Mouse (Mus musculus): Measurements from ENCODE around the gene Iqcf1. TPM values are rescaled to one million over a fixed set of nuclear protein-coding genes. Genes with fewer than 3 reads are reported as not detected.

The Iqcf1 gene
- total RNA-seq, 2 experiments from 2014 or later, result not detected

DNA sequence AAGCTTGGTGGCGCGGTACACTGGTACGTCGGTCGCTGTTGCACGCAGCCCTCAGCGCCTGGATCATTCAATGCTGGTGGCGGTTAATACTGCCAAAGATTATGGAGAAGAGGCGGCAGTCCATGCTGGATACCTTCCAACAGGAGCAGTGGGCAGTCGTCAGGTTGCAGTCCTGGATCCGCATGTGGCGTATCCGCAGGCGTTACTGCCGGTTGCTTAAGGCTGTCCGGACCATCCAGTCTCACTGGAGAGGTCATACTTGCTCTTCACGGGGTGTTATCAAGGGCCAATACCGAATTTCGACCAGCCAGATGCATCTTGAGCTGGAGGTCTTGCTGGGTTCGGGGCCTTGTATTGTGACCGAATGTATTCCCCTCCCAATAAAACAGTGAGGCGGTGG is 2.1 kb downstream of the Iqcf1 start:
- intact Hi-C loops (cut with DNase I), result no loop called here
- Histone ChIP-seq H3K4me3 (no peak overlapping the region), H3K27ac (no peak overlapping the region)
- no peak for DNase-seq (ENCODE audit: extremely low spot score in 1 of 2, low spot score in 2 of 2)
- TF ChIP-seq CTCF (IDR thresholded peaks at IDR 0.05), result no peak

DNA sequence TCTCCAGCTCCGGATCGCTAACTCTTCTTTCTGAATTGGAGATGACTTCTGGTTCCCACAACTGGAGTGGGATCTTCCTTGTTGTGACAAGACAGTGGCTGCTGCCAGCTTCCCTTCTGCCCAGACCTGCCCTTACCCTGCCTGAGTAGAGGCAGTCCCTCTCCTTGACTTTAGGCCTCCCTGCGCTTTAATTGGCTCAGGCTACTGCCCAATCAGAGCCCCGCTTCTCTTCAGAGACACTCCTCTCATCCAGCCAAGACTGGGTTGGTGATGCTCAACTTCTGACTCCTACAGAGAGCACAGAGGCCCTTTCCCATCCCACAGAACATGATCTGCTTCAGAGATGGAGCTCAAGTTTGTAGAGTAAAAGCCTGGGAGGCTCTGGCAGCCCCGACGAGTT is 4.5 kb downstream of the Iqcf1 start:
- DNase-seq (ENCODE audit: extremely low spot score in 1 of 2, low spot score in 2 of 2), result no peak
- TF ChIP-seq CTCF (IDR thresholded peaks at IDR 0.05), result no peak
- H3K4me3 ChIP-seq, result no peak overlapping the region
- intact Hi-C loops (cut with DNase I), result no loop called here
- no peak overlapping the region for H3K27ac ChIP-seq

GRCm38 (mm10) chr9:106509356-106509755 is 9.6 kb downstream of the Iqcf1 start:
- DNase-seq (ENCODE audit: extremely low spot score in 1 of 2, low spot score in 2 of 2), result no peak
- intact Hi-C loops (cut with DNase I), result no loop called here
- no peak for TF ChIP-seq CTCF (IDR thresholded peaks at IDR 0.05)

GRCm38 (mm10) chr9:106512729-106513450 is 13.1 kb downstream of the Iqcf1 start:
- Histone ChIP-seq H3K27ac (no peak overlapping the region), H3K4me3 (no peak overlapping the region)
- DNase-seq (ENCODE audit: extremely low spot score in 1 of 2, low spot score in 2 of 2), result no peak
- TF ChIP-seq CTCF (IDR thresholded peaks at IDR 0.05), result no peak
- intact Hi-C loops (cut with DNase I), result no loop called here

More at GRCm38 (mm10) chr9:106509356-106509755, 9.6 kb downstream of the Iqcf1 start:
- H3K4me3 ChIP-seq, result no peak overlapping the region
- no peak overlapping the region for H3K27ac ChIP-seq

DNA sequence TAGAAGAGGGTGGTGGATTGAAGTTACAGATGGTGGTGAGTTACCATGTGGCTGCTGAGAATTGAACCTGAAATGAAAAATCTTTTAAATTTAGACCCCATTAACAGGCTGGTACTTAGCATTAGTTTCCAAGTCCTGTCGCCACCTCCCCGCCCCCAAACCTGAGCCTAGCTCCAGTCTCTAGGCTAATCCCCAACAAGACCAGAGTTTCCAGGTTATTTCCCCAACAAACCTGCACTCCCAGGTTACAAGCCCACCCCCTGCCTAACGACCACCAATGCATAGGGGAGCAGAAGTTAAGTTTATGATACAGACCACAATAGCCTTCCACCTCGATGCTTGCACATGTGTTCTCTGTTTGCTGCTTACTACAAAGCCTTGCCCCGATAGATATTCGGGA is 13.8 kb downstream of the Iqcf1 start:
- no peak for DNase-seq (ENCODE audit: extremely low spot score in 1 of 2, low spot score in 2 of 2)
- Histone ChIP-seq H3K4me3 (no peak overlapping the region), H3K27ac (no peak overlapping the region)
- intact Hi-C loops (cut with DNase I), result no loop called here
- TF ChIP-seq CTCF (IDR thresholded peaks at IDR 0.05), result no peak

GRCm38 (mm10) chr9:106514273-106514672 is 14.5 kb downstream of the Iqcf1 start, which contains the start of gene Iqcf5:
Gene Iqcf5, plus strand, starts transcription at chr9:106514573.
- DNase-seq (ENCODE audit: extremely low spot score in 1 of 2, low spot score in 2 of 2), result no peak
- no peak within 1 kb of the TSS for H3K27ac ChIP-seq
- TF ChIP-seq CTCF (IDR thresholded peaks at IDR 0.05), result no peak
- H3K4me3 ChIP-seq, result no peak within 1 kb of the TSS
- intact Hi-C loops (cut with DNase I), result no loop called here

DNA sequence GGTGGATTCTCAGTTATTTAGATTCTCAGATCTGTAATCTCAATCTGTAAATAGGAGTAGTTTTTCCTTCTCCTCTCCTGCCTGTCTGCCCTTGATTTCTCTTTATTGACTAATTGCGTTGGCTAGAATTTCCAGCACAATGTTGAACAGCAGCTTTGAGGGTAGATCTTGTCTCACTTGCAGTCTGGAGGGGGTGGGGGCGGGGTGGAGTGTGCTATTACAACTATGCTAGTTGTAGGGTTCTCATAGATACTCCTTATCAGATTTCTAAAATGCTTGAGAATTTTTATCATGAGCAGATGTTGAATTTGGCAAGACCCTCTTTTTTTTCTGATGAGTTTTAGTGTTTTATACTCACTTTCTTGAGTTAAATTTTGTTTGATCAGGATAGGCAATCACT is 19.7 kb downstream of the Iqcf1 start:
- TF ChIP-seq CTCF (IDR thresholded peaks at IDR 0.05), result no peak
- H3K27ac ChIP-seq, result no peak overlapping the region
- DNase-seq (ENCODE audit: extremely low spot score in 1 of 2, low spot score in 2 of 2), result no peak
- intact Hi-C loops (cut with DNase I), result no loop called here
- H3K4me3 ChIP-seq, result no peak overlapping the region

- Histone ChIP-seq H3K27ac (no peak overlapping the region), H3K4me3 (no peak overlapping the region)
- TF ChIP-seq CTCF (IDR thresholded peaks at IDR 0.05), result no peak
- no peak for DNase-seq (ENCODE audit: extremely low spot score in 1 of 2, low spot score in 2 of 2)
- intact Hi-C loops (cut with DNase I), result loop anchor here (10.0 kb wide), 1 partner anchor 295 kb away; no protein-coding TSS in a partner anchor
These were observed 20.1 kb downstream of the Iqcf1 start for GRCm38 (mm10) chr9:106519909-106520308.

- Histone ChIP-seq H3K4me3 (no peak overlapping the region), H3K27ac (no peak overlapping the region)
- peak; percentile 98 for TF ChIP-seq CTCF (IDR thresholded peaks at IDR 0.05)
- DNase-seq (ENCODE audit: extremely low spot score in 1 of 2, low spot score in 2 of 2), result peak; percentile 18 to 28
- intact Hi-C loops (cut with DNase I), result loop anchor here (5.0 kb wide), 1 partner anchor 50 kb away; no protein-coding TSS in a partner anchor
These were observed 32.1 kb downstream of the Iqcf1 start for GRCm38 (mm10) chr9:106531833-106532232.

DNA sequence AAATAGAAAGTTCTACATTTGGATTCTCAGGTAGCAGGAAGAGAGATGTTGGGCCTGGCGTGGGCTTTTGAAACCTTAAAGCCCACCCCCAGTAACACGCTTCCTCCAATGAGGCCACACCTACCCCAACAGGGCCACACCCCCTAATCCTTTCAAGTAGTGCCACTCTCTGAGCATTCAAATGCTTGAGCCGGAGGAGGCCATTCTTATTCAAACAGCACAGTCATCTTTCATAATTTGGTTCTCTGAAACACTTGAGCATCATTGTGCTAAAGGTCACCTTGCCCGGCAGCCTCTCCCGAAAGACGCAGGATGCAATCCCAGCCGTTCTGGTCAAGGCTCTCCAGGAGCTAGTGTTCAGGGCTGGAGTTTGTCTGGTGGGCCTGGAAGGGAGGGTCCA is 34.5 kb downstream of the Iqcf1 start:
- no peak for TF ChIP-seq CTCF (IDR thresholded peaks at IDR 0.05)
- Histone ChIP-seq H3K4me3 (no peak overlapping the region), H3K27ac (peak overlapping the region; percentile 59)
- no peak for DNase-seq (ENCODE audit: extremely low spot score in 1 of 2, low spot score in 2 of 2)
- intact Hi-C loops (cut with DNase I), result loop anchor here (2.0 to 5.0 kb wide), 3 partner anchors 48 to 109 kb away; no protein-coding TSS in a partner anchor

- H3K27ac ChIP-seq, result peak overlapping the region; percentile 59; the same call in 1 of the 2 replicates
- no peak overlapping the region for H3K4me3 ChIP-seq
- intact Hi-C loops (cut with DNase I), result loop anchor here (2.0 to 5.0 kb wide), 3 partner anchors 47 to 108 kb away; no protein-coding TSS in a partner anchor
- peak in 1 of 2 experiments; percentile 23 for DNase-seq (ENCODE audit: extremely low spot score in 1 of 2, low spot score in 2 of 2)
- TF ChIP-seq CTCF (IDR thresholded peaks at IDR 0.05), result no peak
These were observed 35.2 kb downstream of the Iqcf1 start for GRCm38 (mm10) chr9:106534975-106535374.

Other genes with a start within 250 kb of the Iqcf1 start
- gene Poc1a, start 218.9 kb upstream of the Iqcf1 start, total RNA-seq (2021), result 10 to 100 TPM; 18.6 to 19.6 TPM
- 100 to 1,000 TPM; 105 to 115 TPM for gene Dusp7, start 131.3 kb upstream of the Iqcf1 start, total RNA-seq (2021)
- gene Rpl29, start 70.5 kb upstream of the Iqcf1 start, total RNA-seq (2021), result 100 to 1,000 TPM; 273 to 308 TPM
- 10 to 100 TPM; 16.0 to 18.7 TPM for gene Acy1, start 61.6 kb upstream of the Iqcf1 start, total RNA-seq (2021)
- gene Abhd14b, start 52.5 kb upstream of the Iqcf1 start, total RNA-seq (2021), result 10 to 100 TPM; 12.2 to 14.1 TPM
- gene Abhd14a, start 52.3 kb upstream of the Iqcf1 start, total RNA-seq (2021), result 10 to 100 TPM; 38.4 to 38.6 TPM
- 100 to 1,000 TPM; 202 to 207 TPM for gene Pcbp4, start 46.7 kb upstream of the Iqcf1 start, total RNA-seq (2021)
- gene Gpr62, start 34.0 kb upstream of the Iqcf1 start, total RNA-seq (2021), result 1 to 10 TPM; 7.4 to 7.6 TPM
- 10 to 100 TPM; 35.4 to 38.3 TPM for gene Rrp9, start 24.0 kb upstream of the Iqcf1 start, total RNA-seq (2021)
- 1 to 10 TPM; 4.4 to 4.9 TPM for gene Parp3, start 23.0 kb upstream of the Iqcf1 start, total RNA-seq (2021)
- not detected for gene Iqcf5, start 14.6 kb downstream of the Iqcf1 start, total RNA-seq (2021)
- gene Iqcf3, start 61.7 kb downstream of the Iqcf1 start, total RNA-seq (2021), result not detected
- gene Iqcf4, start 71.0 kb downstream of the Iqcf1 start, total RNA-seq (2021), result not detected
- not detected for gene Iqcf6, start 126.6 kb downstream of the Iqcf1 start, total RNA-seq (2021)
- 10 to 100 TPM; 57.0 to 60.5 TPM for gene Grm2, start 156.1 kb downstream of the Iqcf1 start, total RNA-seq (2021)
- 10 to 100 TPM; 92.2 to 98.1 TPM for gene Tex264, start 186.0 kb downstream of the Iqcf1 start, total RNA-seq (2021)